Mouse (Mus musculus): ENCODE data around the gene Ube2o. TPM values are rescaled to one million over a fixed set of nuclear protein-coding genes. Genes with fewer than 3 reads are reported as not detected.

The Ube2o gene
- polyA plus RNA-seq, 1 experiment from 2014 or later, result 9.7 TPM

Other genes with a start within 250 kb of the Ube2o start
- 0.15 and 0.19 TPM in 2 replicates for gene Foxj1, start 246.0 kb downstream of the Ube2o start, polyA plus RNA-seq (2015; fragmentation: Nextera tagmentation; extraction: Ambion mirVana)
- 9.9 and 12.3 TPM in 2 replicates for gene Rnf157, start 168.4 kb downstream of the Ube2o start, polyA plus RNA-seq (2015; fragmentation: Nextera tagmentation; extraction: Ambion mirVana)
- gene Ubald2, start 147.4 kb downstream of the Ube2o start, polyA plus RNA-seq (2015; fragmentation: Nextera tagmentation; extraction: Ambion mirVana), result 25.9 and 26.6 TPM in 2 replicates
- 0.09 and 0.15 TPM in 2 replicates for gene Qrich2, start 115.2 kb downstream of the Ube2o start, polyA plus RNA-seq (2015; fragmentation: Nextera tagmentation; extraction: Ambion mirVana)
- gene Prpsap1, start 87.2 kb downstream of the Ube2o start, polyA plus RNA-seq (2015; fragmentation: Nextera tagmentation; extraction: Ambion mirVana), result 134 and 138 TPM in 2 replicates
- gene Sphk1, start 50.5 kb downstream of the Ube2o start, polyA plus RNA-seq (2015; fragmentation: Nextera tagmentation; extraction: Ambion mirVana), result 7.7 and 11.2 TPM in 2 replicates
- not detected in 2 replicates for gene Aanat, start 5.0 kb upstream of the Ube2o start, polyA plus RNA-seq (2015; fragmentation: Nextera tagmentation; extraction: Ambion mirVana)
- 7.1 and 8.2 TPM in 2 replicates for gene Rhbdf2, start 45.6 kb upstream of the Ube2o start, polyA plus RNA-seq (2015; fragmentation: Nextera tagmentation; extraction: Ambion mirVana)
- 1.9 and 2.6 TPM in 2 replicates for gene Prcd, start 72.1 kb upstream of the Ube2o start, polyA plus RNA-seq (2015; fragmentation: Nextera tagmentation; extraction: Ambion mirVana)
- 20.1 and 22.2 TPM in 2 replicates for gene Cygb, start 72.9 kb upstream of the Ube2o start, polyA plus RNA-seq (2015; fragmentation: Nextera tagmentation; extraction: Ambion mirVana)
- not detected in 2 replicates for gene St6galnac1, start 194.1 kb upstream of the Ube2o start, polyA plus RNA-seq (2015; fragmentation: Nextera tagmentation; extraction: Ambion mirVana)
- 17.1 and 18.6 TPM in 2 replicates for gene Mxra7, start 246.6 kb upstream of the Ube2o start, polyA plus RNA-seq (2015; fragmentation: Nextera tagmentation; extraction: Ambion mirVana)